Mouse (Mus musculus): Measurements from ENCODE around the gene Per3. TPM values are rescaled to one million over a fixed set of nuclear protein-coding genes. Genes with fewer than 3 reads are reported as not detected.

Per3 gene
- 3.7 and 4.2 TPM in 2 replicates for polyA plus RNA-seq (2015; fragmentation: Nextera tagmentation; extraction: Ambion mirVana)

DNA sequence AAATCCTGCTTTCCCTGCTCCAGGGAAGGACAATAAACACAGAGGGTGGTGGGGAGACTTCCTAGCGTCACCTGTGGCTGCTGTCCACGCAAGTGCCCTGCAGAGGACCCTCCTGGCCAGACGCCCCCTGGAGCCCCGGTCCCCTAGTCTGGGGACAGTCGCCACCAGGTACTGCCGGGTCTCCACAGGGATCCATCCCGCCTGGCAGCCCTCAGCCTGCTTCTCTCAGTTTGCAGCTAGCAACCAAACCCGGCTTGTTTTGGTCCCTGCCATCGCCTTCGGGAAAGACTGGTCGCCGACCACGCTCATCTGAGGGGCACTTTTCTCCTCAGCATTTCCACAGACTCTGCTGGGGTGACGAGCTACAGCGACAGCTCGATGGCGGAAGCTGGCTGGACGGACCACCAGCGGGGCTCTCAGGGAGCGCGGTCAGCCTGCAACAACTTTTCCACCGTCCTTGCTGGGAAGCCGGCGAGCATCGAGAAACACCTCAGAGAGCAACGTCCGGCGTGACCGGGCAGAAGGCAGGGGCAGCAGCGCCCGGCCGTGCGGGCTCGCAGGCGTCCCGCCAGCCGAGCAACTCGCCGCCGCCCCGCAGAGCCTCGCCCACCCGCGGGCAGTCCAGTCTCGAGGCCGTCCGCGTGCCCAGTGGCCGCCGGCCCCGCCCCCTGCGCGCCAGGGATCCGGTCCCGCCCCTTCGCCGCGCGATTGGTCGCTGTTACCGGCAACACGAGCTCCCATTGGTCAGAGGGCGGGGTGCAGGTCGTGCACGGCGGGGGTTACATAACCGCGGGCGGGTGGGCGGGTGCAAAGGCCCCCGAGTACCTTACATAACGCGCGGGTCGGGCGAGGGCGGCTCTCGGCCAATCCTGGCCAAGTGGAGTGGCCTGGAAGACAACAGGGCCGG lies at the start of gene Per3:
TSS of gene Per3 (minus strand) at position 629 of the 907 bp plus-strand sequence.
- Histone ChIP-seq H3K27me3 (peaks cover 16% of the 10 kb centered on the region), H3K4me1 (replicated peaks) (peaks cover 17% of the 10 kb centered on the region), H3K9ac (peak within 1 kb of the TSS; percentile 72), H3K27ac (peak within 1 kb of the TSS; percentile 35), H3K9me3 (no peaks in the 10 kb centered on the region), H3K4me2 (peak within 1 kb of the TSS; percentile 94), H3K36me3 (peaks cover 29% of the 10 kb centered on the region), H3K4me3 (peak within 1 kb of the TSS; percentile 59)
- under 1% methylated on average over 67 of the region's 79 CpGs for WGBS
- ATAC-seq (ENCODE audit: low FRiP score), result peak; percentile 96

- no peak for ATAC-seq (ENCODE audit: low FRiP score)
- Histone ChIP-seq H3K27me3 (no peaks in the 10 kb centered on the region), H3K4me2 (no peak within 1 kb of the TSS), H3K4me3 (no peak within 1 kb of the TSS), H3K9ac (peak within 1 kb of the TSS; percentile 4; the same call in 1 of the 2 replicates), H3K27ac (peak within 1 kb of the TSS; percentile 1; the same call in 1 of the 2 replicates), H3K4me1 (replicated peaks) (peaks cover 16% of the 10 kb centered on the region), H3K36me3 (peaks cover 49% of the 10 kb centered on the region), H3K9me3 (no peaks in the 10 kb centered on the region)
- WGBS, result 97% methylated on average over 7 of the region's 7 CpGs
These were observed 44.8 kb upstream of the Per3 start, which contains the start of gene Gm13090 for GRCm38 (mm10) chr4:151089270-151089669. Gene Gm13090 (plus strand): TSS chr4:151089570.

DNA sequence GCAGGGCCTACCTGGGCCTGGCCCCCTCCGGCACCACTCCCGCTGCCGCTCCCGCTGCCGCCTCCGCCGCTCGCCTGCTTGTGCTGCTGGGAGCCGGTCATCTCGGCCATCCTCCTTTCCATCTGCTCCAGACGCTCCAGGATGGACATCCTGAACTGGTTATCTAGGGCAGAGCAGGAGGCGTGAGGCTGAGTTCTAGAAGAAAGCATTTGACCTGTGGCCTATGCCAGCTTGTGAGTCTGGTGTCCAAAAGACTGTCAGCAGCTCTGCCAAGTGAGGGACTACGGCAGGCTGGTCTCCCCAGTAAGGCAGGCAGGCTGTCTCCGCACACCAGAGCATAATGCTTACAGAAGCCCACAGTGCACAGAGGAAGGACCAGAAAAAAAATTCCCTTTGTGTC lies 44.4 kb upstream of the Per3 start:
- WGBS, result 96% methylated on average over 14 of the region's 14 CpGs
- Histone ChIP-seq H3K9ac (peak overlapping the region; percentile 4; the same call in 1 of the 2 replicates), H3K9me3 (no peaks in the 10 kb centered on the region), H3K4me3 (no peak overlapping the region), H3K4me2 (no peak overlapping the region), H3K27ac (no peak overlapping the region), H3K27me3 (no peaks in the 10 kb centered on the region), H3K4me1 (replicated peaks) (peaks cover 16% of the 10 kb centered on the region), H3K36me3 (peaks cover 49% of the 10 kb centered on the region)
- ATAC-seq (ENCODE audit: low FRiP score), result no peak

DNA sequence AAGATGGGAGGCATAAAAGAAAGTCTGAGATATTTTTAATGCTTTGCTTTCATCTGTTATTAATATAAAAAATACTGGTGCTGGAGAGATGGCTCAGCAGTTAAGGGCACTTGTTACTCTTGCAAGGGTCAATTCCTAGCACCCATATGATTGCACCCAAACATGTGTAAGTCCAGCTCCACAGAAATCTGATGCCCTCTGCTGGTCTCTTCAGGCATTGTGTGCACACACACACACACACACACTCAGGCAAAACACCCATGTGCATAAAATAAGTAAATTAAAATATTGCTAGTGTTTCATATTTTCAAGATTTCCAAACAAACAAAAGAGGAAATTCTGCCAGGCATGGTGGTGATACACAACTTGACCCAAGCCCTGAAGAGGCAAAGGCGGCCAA lies 42.9 kb upstream of the Per3 start:
- H3K4me2 ChIP-seq, result no peak overlapping the region
- peaks cover 16% of the 10 kb centered on the region for H3K4me1 ChIP-seq (replicated peaks)
- ATAC-seq (ENCODE audit: low FRiP score), result no peak
- peaks cover 63% of the 10 kb centered on the region for H3K36me3 ChIP-seq
- no peaks in the 10 kb centered on the region for H3K27me3 ChIP-seq
- 100% methylated on average over 1 of the region's 1 CpGs for WGBS
- no peaks in the 10 kb centered on the region for H3K9me3 ChIP-seq
- no peak overlapping the region for H3K9ac ChIP-seq
- no peak overlapping the region for H3K27ac ChIP-seq
- no peak overlapping the region for H3K4me3 ChIP-seq

DNA sequence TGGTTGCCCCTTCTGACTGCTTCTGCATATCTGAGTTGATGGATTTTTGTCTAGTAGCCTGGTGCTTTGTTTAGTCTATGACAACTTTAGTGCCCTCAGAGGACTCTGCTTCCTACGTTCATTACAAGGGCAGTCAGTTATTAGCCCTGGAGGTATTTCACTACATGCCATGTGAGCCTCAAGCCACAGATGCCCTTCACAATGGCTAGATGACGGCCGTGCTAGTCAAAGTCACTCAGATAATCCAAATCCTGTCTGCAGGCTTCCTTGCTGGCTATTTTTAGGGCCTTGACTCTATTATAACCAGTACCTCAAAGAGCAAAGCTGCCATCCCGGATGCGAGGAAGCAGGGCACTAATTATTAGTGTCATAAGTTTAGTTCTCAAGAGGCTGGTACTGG lies 38.6 kb upstream of the Per3 start:
- ATAC-seq (ENCODE audit: low FRiP score), result no peak
- Histone ChIP-seq H3K36me3 (peaks cover 96% of the 10 kb centered on the region), H3K27ac (no peak overlapping the region), H3K9ac (no peak overlapping the region), H3K4me3 (no peak overlapping the region), H3K27me3 (no peaks in the 10 kb centered on the region), H3K4me1 (replicated peaks) (no peaks in the 10 kb centered on the region; the same call in 1 of the 2 replicates), H3K4me2 (no peak overlapping the region), H3K9me3 (no peaks in the 10 kb centered on the region)
- 77% methylated on average over 5 of the region's 5 CpGs for WGBS

DNA sequence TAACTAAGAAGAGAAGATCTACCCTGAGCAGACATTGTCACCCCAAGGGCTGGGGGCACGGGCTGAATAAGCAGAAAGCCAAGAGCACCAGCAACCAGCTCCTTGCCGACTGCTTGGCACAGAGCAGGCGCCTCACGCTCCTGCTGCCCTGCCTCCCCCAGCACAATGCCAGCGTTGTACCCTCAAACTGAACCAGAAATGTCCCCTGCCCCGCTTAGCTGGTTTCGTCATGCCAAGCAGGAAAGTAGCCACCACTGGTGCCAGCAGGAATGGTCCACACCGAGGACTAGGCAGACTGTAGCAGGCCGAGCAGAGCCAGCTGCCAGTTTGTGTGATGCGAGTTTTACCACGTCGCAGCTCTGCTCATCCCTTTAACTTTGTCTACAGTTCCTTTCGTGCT lies 37.5 kb upstream of the Per3 start:
- WGBS, result 94% methylated on average over 13 of the region's 13 CpGs
- Histone ChIP-seq H3K9ac (no peak overlapping the region), H3K27ac (no peak overlapping the region), H3K36me3 (peaks cover 97% of the 10 kb centered on the region), H3K4me3 (no peak overlapping the region), H3K27me3 (no peaks in the 10 kb centered on the region), H3K9me3 (no peaks in the 10 kb centered on the region), H3K4me1 (replicated peaks) (no peaks in the 10 kb centered on the region; the same call in 1 of the 2 replicates), H3K4me2 (no peak overlapping the region)
- ATAC-seq (ENCODE audit: low FRiP score), result no peak

GRCm38 (mm10) chr4:151081355-151081754 lies 36.9 kb upstream of the Per3 start:
- H3K4me1 ChIP-seq (replicated peaks), result no peaks in the 10 kb centered on the region; the same call in 1 of the 2 replicates
- no peaks in the 10 kb centered on the region for H3K9me3 ChIP-seq
- 79% methylated on average over 2 of the region's 2 CpGs for WGBS
- ATAC-seq (ENCODE audit: low FRiP score), result no peak
- H3K4me3 ChIP-seq, result no peak overlapping the region
- no peak overlapping the region for H3K9ac ChIP-seq
- H3K27me3 ChIP-seq, result no peaks in the 10 kb centered on the region
- no peak overlapping the region for H3K4me2 ChIP-seq
- peaks cover 99% of the 10 kb centered on the region for H3K36me3 ChIP-seq
- H3K27ac ChIP-seq, result no peak overlapping the region

DNA sequence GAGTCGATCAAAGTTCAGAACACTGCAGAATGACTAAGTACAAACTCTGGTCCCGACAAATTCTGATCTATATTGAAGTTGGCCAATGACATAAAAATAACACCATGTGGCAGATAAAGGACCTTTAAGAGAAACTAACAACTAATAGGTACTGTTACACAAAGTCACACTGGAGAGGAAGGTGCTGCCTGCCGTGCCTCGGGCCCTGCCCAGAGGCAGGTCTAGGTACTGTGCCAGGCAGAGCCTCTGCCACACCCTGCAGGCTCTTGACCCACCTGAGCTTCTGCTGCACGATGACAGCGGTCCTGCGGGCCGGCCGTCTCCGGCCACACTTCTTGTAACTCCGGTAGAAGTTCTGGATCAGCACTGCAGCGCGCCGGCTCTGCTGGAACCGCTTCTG lies 30.4 kb upstream of the Per3 start:
- no peak overlapping the region for H3K9ac ChIP-seq
- no peaks in the 10 kb centered on the region for H3K4me1 ChIP-seq (replicated peaks)
- 94% methylated on average over 15 of the region's 15 CpGs for WGBS
- no peak overlapping the region for H3K27ac ChIP-seq
- ATAC-seq (ENCODE audit: low FRiP score), result no peak
- no peak overlapping the region for H3K4me2 ChIP-seq
- H3K4me3 ChIP-seq, result no peak overlapping the region
- H3K36me3 ChIP-seq, result peaks cover 99% of the 10 kb centered on the region
- no peaks in the 10 kb centered on the region for H3K27me3 ChIP-seq
- no peaks in the 10 kb centered on the region for H3K9me3 ChIP-seq

GRCm38 (mm10) chr4:151073108-151073744 lies 28.8 kb upstream of the Per3 start:
- Histone ChIP-seq H3K27ac (no peak overlapping the region), H3K4me1 (replicated peaks) (no peaks in the 10 kb centered on the region), H3K4me3 (no peak overlapping the region), H3K4me2 (no peak overlapping the region), H3K9ac (no peak overlapping the region), H3K27me3 (no peaks in the 10 kb centered on the region), H3K9me3 (no peaks in the 10 kb centered on the region), H3K36me3 (peaks cover 99% of the 10 kb centered on the region)
- WGBS, result 54% methylated on average over 13 of the region's 13 CpGs
- ATAC-seq (ENCODE audit: low FRiP score), result 0 out of 2 replicates have a peak, but pooled peaks have one; percentile 28

DNA sequence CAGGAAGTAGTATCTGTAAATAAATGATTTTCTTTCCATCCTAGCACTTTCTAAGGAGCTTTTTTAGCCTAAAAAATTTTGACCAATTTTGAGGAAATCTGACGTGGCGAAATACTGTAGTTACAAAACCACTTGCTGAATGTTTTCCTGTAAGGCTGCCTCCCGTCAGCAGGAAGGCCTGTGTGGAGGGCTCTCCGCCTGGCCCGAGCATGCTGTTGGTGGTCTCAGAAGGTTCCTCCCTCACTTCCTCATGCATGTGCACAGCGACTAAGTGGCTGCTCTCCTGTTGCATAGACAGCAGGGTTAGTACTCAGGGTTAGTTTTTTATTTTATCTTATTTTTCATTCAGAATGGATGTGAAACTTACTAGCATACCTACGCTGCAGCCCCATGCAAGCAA lies 26.5 kb upstream of the Per3 start:
- H3K27me3 ChIP-seq, result no peaks in the 10 kb centered on the region
- no peak overlapping the region for H3K9ac ChIP-seq
- no peak overlapping the region for H3K4me2 ChIP-seq
- ATAC-seq (ENCODE audit: low FRiP score), result no peak
- WGBS, result 87% methylated on average over 7 of the region's 7 CpGs
- peaks cover 98% of the 10 kb centered on the region for H3K36me3 ChIP-seq
- H3K27ac ChIP-seq, result no peak overlapping the region
- H3K9me3 ChIP-seq, result no peaks in the 10 kb centered on the region
- no peaks in the 10 kb centered on the region for H3K4me1 ChIP-seq (replicated peaks)
- H3K4me3 ChIP-seq, result no peak overlapping the region

DNA sequence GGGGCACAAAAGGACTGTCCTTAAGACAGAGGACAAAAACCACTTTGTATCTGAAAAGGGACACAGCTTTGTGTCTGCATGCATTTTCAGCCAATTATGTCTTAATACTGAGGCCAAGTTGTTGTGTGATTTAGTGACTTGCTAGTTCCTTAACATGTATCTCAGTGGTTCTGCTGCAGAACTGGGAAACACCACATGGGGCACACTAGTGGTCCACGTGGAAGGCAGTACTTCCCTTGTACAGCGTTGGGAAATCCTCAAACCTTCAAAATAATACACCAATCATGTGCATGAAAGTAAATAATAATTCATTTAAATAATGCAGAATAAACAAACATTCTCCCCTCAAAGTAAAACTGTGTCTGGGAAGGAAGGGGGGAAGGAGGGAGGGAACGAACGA lies 24.3 kb upstream of the Per3 start:
- 84% methylated on average over 4 of the region's 4 CpGs for WGBS
- no peaks in the 10 kb centered on the region for H3K9me3 ChIP-seq
- peaks cover 84% of the 10 kb centered on the region for H3K36me3 ChIP-seq
- no peaks in the 10 kb centered on the region for H3K4me1 ChIP-seq (replicated peaks)
- no peak overlapping the region for H3K27ac ChIP-seq
- H3K4me3 ChIP-seq, result no peak overlapping the region
- H3K27me3 ChIP-seq, result no peaks in the 10 kb centered on the region
- no peak for ATAC-seq (ENCODE audit: low FRiP score)
- no peak overlapping the region for H3K9ac ChIP-seq
- no peak overlapping the region for H3K4me2 ChIP-seq

GRCm38 (mm10) chr4:151059566-151059965 lies 15.1 kb upstream of the Per3 start:
- no peak for ATAC-seq (ENCODE audit: low FRiP score)
- H3K4me3 ChIP-seq, result no peak overlapping the region
- no peak overlapping the region for H3K4me2 ChIP-seq
- H3K9ac ChIP-seq, result no peak overlapping the region
- peaks cover 29% of the 10 kb centered on the region for H3K36me3 ChIP-seq
- peaks cover 23% of the 10 kb centered on the region for H3K4me1 ChIP-seq (replicated peaks)
- H3K9me3 ChIP-seq, result no peaks in the 10 kb centered on the region
- no peak overlapping the region for H3K27ac ChIP-seq
- H3K27me3 ChIP-seq, result no peaks in the 10 kb centered on the region
- WGBS, result 87% methylated on average over 4 of the region's 4 CpGs
